Mouse (Mus musculus) natural killer cell, adult 2 months (primary cell): ENCODE results near the gene Tefm.
"Not testable (repeated sequence)": the region's sequence is repeated elsewhere in the genome, so short reads cannot be mapped to it uniquely, and the experiment has no call there.

Experiments
- DNase-seq, 2 experiments: peaks; one replicate each; pipeline ENCODE4 v3.0.0; 2022; ENCODE audit warnings: low spot score in 2 of 2

Gene Tefm

DNA sequence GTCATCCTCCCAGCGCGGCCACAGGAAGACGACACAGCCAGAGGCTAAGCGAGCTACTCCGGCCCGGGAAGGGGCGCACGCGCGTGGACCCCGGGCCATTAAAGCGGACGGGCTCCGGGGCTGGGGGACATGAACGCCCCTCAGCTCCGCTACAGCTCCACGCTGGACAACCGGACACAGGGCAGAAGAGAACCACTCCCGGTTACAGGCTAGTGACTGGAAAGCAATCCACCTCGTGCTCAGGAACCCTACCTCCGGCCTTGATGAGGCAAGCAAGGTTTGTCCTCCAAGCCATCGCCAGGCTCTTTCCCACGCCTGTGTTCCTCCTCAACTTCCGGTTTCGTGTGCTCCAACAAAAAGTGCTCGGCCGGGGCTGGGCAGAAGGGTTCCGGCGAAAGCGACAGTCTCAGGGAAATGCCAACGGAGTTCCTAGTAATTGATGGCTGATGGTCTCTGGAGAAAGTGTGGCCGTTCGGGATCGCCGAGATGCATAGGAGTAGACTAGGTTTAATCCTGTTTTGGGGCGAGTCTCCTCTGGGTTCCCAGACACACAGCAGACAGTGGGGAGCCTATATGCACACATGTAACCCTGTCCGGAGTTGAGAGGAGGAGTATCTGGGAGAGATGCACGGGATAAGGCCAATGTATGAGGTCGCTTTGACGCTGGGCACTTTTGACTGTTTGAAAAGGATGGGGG, at the start of gene Tefm:
Gene Tefm, minus strand, starts transcription at position 351 of the 697 bp plus-strand sequence.
- DNase-seq: peak; percentile 64 to 69

DNA sequence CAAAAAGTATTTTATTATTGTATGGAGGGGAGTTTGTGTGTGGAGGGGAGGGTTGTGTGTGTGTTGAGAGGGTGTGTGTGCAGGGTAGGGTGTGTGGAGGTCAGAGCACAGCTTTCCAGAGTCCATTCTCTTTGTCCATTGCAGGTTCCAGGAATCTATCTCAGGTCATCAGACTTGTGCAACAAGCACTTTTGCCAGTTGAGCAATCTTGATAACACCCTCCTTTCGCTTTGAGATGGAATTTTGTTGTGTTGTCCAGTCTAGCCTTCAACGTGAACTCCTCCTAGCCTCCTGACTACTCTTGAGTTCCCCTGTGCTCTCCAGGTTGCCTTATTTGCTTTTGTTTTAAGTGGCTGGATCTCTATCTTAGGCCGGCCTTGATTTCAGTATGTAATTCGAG, 48.3 kb upstream of the Tefm start:
- no peak for DNase-seq

DNA sequence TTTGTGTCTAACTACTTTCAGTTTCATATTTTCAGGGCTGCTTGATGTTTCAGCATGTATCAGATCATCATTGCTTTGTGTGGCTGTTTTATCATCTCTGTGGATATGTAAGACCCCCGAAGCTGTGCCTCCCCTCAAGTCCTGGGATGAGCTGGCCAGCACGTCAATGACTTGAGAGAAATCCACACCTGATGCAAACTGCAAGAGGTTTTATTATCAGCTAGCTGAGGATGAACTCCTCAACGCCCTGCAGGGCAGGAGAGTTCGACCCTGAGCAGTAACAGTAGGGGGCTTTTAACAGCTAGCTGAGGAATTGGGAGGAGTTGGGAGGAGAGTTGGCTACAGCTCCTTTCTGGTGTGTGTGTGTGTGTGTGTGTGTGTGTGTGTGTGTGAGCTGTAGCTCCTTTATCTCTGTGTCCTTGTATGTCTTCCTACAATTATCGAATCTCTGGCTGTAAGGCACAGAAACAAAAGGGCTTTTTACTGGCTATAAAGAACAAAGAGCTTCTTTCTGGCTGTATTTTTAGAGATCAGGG, 43.5 kb upstream of the Tefm start:
- DNase-seq: not testable (repeated sequence)

DNA sequence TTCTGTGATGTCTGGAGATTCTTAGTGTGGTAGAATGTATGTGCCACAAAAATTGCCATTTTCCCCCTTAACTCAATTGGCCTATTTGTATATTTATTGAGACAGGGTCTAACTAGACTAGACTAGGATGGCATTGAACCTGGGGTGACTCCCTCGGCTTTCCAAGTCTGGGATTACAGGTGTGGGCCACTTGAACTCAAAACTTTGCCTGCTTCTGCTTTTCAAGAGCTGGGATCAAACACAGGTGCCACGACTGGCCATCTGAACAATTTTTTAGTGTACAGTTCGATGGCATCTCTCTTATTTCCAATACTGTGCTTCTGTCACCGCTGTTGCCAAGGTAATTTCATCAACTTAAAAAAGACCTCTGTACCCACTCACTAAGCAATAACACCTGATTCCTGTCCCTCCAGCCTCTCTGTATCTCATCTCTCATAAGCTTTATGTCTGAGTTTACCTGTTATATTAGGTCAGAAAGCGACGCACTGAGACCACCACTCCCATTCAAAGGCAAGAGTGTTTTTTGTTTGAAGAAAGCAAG, 42.6 kb upstream of the Tefm start:
- no peak for DNase-seq

DNA sequence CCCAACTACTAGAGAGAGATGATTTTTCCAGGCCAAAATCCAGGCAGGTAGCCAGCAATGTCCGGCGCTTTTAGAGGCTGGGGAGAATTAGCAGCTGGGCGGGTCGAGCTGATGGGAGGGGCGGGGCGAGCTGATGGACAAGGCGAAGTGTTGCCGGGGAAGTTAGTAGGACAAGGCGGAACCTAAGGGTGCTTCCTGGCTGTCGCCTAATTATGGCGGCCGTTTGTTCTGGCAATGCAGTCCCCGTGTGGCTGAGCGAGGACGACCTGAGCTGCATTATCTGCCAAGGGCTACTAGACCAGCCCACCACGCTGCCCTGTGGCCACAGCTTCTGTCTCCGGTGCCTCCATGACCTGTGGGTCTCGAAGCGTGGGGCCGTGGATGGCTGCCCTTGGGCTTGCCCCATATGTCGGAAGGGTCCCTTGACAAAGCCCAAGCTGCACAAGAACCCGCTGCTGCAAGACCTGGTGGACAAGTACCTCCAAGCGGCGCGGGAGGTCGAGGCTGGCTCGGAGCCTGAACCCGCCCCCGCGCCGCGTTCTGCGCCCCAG, 41.8 kb upstream of the Tefm start, which contains the start of gene Rnf135:
Gene Rnf135, plus strand, starts transcription at position 147 of the 551 bp plus-strand sequence.
- DNase-seq: peak; percentile 78 to 80

DNA sequence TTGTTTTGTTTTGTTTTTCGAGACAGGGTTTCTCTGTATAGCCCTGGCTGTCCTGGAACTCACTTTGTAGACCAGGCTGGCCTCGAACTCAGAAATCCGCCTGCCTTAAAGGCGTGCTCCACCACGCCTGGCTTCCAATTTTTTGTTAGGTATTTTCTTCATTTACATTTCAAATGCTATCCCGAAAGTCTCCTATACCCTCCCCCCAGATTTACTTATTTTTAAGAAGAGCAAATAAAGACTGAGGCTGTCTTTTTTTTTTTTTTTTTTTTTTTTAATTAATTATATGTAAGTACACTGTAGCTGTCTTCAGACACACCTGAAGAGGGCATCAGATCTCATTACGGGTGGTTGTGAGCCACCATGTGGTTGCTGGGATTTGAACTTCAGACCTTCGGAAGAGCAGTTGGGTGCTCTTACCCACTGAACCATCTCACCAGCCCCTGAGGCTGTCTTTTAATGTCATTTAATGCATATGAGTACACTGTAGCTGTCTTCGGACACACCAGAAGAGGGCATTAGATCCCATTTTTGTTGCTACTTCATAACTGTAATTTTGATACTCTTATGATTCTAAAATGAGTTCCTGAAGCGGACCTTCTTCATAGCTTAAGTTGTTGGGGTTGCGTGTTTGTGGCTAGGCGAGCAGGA, 41.2 kb upstream of the Tefm start:
- DNase-seq: not testable (repeated sequence)

DNA sequence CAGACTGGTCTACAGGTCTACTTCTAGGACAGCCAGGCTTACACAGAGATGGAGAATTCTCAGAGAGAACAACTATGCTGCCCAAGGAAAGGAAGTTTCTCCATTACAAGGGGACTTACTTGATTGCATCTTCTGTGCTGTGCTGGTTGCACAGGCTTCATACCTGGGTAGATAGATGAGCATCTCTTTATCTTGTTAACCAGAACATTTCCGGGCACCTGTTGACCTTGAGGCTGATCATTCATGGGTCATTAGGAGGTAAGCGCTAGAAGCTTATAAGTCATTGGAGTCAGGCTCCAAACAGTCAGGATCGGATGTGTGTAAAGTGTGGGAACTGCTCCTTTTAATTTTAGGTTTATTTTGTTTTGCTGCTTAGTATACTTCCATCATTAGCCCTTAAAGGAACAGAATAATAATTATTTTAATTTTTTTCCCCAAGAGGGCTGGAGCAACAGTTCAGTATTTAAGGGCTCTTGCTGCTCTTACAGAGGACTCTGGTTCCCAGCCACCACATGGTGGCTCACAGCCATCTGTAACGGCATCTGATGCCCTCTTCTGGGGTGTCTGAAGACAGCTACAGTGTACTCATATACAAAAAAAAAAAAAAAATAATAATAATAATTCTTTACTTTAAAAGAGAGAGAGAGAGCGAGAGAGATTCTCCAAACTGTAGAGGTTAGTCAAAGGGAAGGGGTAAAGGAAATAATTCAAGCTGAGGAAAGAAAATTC, 39.2 kb upstream of the Tefm start:
- DNase-seq: no peak

DNA sequence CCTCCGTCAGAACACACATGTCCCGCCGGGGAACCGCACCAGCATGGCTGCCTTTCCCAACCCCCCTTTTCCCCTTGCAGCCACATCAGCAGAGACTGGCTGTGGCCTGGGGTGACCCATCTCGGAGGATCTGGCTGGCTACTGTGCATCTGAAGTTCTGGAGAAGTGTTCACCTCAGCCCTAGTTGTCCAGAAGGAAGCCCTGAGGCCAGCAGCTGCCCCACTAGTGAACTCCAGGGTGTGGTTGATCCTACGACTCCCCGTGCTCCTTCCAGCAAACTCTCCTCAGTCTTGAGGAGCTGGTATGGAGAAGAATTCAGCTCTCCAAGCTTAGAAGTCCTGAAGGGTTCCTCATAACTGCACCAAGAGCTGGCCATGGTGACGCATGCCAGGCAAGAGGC, 36.3 kb upstream of the Tefm start:
- DNase-seq: no peak

DNA sequence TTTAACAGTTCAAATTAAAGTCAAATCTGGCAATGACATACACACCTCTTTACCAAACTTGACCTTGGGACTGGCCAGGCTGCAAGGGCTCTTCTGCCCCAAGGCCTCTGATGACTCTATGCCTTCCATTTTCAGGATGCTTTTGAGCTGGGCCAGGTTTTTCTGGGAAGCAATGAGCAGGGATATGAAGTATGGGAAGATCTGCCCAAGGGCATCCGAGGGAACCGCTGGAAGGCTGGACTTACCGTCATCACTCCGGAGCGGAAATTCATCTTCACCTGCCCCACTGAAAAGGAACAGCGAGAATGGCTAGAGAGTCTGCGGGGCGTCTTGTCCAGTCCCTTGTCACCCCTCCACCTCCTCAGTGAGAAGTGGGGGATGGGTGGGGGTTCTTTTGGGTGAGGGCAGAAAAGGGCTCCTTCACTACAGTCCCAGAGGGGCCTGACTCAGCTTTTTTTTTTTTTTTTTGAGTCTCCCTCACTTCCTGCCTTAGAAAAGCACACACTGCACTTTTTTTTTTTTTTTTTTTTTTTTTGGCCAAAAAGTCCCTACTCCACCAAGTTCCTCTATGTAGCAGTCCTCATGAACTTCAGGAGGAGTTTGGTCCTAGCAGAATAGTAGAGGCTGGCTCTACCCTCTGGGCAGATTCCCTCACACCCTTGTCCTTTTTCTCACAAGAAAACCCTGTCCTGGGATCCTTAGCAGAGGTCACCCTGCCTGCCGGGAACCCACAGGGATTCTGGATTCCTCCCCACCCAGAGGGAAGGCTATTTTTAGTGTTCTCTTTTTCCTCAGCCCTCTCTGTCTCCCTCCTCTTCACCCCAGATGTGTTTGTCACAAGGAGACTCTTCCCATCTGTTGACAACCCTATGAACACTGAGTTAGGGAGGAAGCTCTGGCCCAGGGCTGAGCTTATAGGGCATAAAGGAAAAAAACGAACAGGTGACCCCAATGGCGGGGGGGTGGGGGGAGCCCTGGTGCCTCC, 35.2 kb upstream of the Tefm start:
- no peak for DNase-seq

DNA sequence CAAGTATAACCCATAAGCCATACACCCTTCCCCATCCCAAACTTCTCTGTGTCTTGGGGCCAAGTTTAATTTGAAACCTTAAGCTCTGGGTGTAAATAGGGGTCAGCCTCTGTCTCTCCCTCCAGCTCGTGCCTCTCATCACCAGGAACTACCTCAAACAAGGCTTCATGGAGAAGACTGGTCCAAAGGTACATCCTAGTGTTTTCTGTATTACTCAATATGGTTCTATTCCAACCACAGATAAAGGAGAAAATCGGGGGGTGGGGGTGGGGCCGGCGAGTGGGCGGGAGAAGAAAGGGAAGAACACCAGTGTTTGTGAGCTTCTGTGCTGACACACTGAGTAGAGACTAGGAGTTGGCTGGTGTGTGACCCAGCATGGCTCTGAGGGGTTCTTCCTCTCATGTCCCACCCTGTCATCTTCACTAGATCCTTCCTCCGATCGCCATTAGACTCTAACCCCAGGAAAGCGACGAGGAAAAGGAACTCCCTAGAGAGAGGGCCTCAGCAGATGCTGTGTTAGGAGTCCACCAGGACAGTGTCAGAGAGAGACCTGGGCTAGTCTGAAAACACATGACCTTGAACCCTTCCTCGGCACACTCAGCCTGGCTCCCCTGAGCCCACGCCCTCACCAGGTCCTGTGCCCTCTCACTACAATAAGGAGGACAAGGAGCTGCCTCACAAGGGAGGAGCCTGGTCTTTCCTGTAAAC, 32.1 kb upstream of the Tefm start:
- DNase-seq: no peak

DNA sequence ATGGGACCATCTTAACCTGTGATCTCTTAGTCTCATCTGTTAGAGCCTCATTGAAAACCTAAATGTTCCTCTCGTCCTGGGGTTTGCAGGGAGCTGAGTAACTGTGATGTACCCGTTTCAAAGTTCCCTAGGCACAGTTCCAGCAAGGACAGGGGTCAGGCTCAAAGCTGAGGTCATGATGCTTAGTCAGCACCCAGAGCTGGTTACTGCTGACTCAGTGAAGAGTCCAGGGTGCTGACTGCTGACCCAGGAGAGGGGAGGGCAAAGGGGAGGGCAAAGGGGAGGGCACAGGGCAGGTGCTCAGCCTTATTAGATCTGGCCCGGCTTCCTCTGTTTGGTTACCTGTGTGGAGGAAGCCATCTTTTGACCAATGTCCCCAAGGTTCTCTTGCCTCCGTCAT, 29.9 kb upstream of the Tefm start:
- no peak for DNase-seq

DNA sequence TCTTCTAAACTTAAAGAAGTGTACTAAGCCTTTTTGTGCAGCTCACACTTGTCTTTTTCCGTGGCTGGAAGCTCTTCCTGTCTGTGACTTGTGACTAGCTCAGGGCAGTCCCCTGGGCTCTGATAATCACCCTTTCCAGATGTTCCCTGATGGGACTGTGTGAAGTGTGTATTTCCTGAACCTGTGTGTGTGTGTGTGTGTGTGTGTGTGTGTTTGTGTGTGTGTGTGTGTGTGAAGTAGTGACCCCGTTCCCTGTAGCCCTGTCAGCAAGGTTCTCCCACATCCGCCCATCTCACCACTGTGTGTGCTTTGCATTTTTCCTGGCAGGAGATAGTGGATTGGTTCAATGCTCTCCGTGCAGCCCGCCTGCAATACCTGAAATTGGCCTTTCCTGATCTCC, 28.4 kb upstream of the Tefm start:
- no peak for DNase-seq

DNA sequence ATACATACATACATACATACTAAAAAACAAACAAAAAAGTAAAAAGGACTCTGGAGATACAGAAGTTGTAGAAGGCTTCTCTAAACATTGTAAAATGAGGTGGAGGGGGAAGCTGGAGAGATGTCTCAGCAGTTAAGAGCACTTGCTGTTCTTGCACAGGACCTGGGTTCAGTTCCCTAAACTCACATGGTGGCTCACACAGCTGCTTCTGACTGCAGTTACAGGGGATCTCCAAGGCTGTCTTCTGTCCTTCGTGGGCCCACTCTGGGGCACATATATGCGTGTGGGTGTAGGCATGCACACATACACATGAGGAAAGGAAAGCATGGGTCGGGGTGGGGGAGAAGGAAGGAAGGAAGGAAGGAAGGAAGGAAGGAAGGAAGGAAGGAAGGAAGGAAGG, 27.7 kb upstream of the Tefm start:
- DNase-seq: no peak

DNA sequence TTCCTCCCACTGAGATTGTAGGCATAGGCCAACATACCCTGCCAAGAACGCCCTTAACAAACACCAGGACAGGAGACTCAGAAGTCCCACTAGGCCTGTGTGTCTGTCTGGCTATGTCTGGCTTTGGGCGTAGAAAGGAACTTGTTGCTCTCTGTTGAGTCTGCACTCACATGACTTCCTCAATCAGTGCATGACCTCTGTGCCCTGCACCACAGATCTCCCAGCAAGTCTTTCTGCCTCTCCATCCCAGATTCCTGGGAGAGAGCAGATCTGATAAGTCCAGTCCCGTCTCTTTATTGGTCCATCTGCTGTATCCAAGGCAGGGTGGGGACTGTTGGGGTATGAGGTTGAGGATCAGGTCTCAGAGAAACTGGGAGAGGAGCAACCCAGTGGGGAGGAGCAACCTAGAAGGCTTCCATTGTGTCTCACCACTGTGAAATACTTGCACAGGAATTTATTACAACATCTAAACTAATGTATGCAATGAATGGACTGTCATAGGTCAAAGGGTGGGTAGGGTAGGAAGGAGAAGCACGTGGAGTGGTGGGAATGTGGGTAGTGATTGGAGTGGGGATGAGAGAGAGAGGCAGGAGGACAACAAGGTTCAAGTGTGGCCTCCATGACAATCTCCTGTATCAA, 26.8 kb upstream of the Tefm start:
- DNase-seq: peak in 1 of 2 experiments; percentile 40

DNA sequence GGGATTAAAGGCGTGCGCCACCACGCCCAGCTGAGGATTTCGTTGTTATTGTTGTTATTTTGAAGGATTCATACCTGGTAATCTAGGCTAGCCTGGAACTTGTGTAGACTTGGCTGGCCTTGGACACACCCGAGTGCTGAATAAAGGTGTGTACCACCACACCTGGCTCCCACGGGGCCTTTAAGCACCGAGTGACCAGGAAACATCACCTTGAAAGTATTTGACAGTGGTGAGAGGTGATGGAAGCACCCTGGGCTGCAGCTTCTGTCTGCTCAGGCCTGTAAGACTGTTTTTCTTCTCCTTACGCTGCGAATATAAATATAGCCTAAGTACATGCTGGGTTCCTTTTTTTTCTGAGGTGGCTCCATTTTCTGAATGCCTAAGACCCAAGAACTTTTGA, 26.1 kb upstream of the Tefm start:
- no peak for DNase-seq

DNA sequence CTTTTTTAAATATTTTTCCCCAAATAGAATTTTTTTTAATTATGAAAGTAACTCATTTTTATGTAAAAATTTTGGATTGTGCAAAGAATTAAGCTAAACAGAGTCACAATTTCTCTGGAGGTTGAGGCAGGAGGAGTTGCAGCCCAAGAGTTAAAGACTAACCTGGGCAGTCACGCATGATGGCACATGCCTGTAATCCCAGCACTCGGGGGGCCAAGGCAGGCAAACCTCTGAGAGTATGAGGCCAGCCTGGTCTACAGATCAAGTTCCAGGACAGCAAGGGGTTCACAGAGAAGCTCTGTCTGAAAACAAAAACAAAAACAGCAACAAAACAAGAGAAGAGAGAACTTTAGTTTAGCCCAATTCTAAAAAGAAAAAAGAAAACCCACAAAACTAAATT, 22.2 kb upstream of the Tefm start:
- DNase-seq: no peak

DNA sequence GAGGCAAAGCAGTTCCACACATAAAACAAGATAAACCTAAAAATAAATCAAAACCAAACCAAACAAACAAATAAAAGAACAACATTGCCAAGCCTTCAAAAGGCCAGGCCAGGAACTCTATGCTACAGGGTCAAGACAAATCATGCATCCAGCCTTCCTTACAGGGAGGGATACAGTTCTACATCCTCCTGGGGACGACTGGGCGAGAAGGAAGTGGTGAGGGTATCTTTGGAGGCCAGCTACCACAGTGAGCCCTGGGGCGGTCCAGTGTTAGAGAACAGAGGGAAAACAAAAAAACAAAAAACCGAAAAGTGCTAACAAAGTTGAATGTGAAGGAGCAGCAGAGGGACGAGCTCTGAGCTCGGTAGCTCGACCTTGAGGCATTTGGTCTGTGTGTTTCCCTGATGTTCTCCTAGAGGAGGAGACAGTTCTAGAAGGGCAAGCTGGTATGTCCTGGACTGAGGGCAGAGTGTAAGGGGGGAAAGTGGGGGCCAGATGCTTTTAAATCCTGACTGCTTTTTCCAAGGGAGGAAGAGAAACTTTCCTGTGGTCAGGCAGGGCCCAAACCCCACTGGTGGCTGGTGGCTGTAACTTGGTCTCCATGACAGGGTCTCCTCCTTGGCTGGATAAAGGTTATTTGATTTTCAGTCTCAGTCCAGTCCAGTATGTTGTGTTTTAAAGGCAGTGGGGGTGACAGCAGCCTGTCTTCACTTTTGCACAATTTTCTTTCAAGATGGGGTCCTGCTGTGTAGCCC, 21.6 kb upstream of the Tefm start:
- DNase-seq: no peak

DNA sequence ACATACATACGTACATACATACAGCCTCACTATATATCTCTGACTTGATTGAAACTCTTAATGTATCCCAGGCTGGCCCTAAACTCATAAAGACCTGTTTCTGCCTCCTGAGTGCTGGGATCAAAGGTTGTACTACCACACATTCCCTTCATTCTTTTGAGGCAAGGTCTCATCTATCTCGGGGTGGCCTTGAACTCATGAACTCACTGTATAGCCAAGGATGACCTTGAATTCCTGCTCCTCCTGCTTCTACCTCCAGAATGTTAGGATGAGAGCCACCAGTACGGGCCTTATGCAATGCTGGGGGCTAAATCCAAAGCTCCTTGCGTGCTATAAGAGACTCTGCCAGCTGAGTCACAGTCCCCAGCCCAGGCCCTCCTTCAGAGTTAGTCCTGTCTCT, 19.1 kb upstream of the Tefm start:
- no peak for DNase-seq

DNA sequence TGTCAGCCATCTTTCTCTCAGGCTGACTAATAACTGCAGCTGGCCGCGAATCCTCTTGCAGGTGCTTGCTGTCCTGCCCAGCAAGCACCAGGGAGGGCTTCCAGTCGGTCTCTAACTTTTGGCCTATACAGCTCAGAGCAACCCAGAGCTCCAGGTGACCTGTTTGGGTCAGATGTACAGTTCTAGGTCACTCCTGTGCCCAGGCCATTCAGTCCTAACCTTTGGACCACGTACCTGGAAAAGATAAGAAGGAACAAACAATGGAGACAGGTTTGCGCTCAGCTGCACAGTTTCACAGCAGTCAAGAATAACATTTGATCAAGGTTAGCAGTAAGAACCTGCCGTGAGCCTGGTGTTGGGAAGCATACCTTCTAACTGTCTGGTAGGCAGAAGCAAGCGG, 17.0 kb upstream of the Tefm start:
- no peak for DNase-seq
